Mouse (Mus musculus) 3134 (cell line): ENCODE data around the gene Crat.
A peak's percentile ranks its signal among the peaks of the same experiment; 100 is the strongest.

ENCODE experiments used
- DNase-seq: peaks from one replicate; pipeline ENCODE4 v3.0.0-alpha.2; 2011; ENCODE audit warnings: low spot score; ENCODE audit not compliant: insufficient read length; ENCODE audit errors: extremely low read depth

The Crat gene

GRCm38 (mm10) chr2:30408452-30409100 is 7.0 kb downstream of the Crat start:
- DNase-seq, result no peak

- no peak for DNase-seq
Observed at GRCm38 (mm10) chr2:30407778-30408177, 7.8 kb downstream of the Crat start.

- no peak for DNase-seq
Observed at GRCm38 (mm10) chr2:30407221-30407620, 8.4 kb downstream of the Crat start.

- no peak for DNase-seq
Observed at GRCm38 (mm10) chr2:30403870-30404269, 11.7 kb downstream of the Crat start.

GRCm38 (mm10) chr2:30402843-30403242 is 12.8 kb downstream of the Crat start:
- no peak for DNase-seq

GRCm38 (mm10) chr2:30402351-30402826 is 13.2 kb downstream of the Crat start:
- DNase-seq, result no peak

GRCm38 (mm10) chr2:30401581-30401980 is 14.0 kb downstream of the Crat start:
- DNase-seq, result no peak

- DNase-seq, result no peak
Observed at GRCm38 (mm10) chr2:30399191-30400171, 16.1 kb downstream of the Crat start.

GRCm38 (mm10) chr2:30397986-30398512 is 17.6 kb downstream of the Crat start:
- DNase-seq, result no peak

- DNase-seq, result no peak
Observed at GRCm38 (mm10) chr2:30396246-30396645, 19.4 kb downstream of the Crat start.

- no peak for DNase-seq
Observed at GRCm38 (mm10) chr2:30395757-30396156, 19.9 kb downstream of the Crat start.

- no peak for DNase-seq
Observed at GRCm38 (mm10) chr2:30393370-30393656, 22.3 kb downstream of the Crat start.

GRCm38 (mm10) chr2:30392577-30393369 is 22.8 kb downstream of the Crat start:
- DNase-seq, result peak; percentile 87

- DNase-seq, result peak; percentile 98
Observed at GRCm38 (mm10) chr2:30392114-30392576, 23.5 kb downstream of the Crat start, which contains the start of gene Dolpp1. Gene Dolpp1, plus strand, starts transcription at chr2:30392254.

- DNase-seq, result no peak
Observed at GRCm38 (mm10) chr2:30389000-30389399, 26.6 kb downstream of the Crat start.

- DNase-seq, result no peak
Observed at GRCm38 (mm10) chr2:30386913-30387312, 28.7 kb downstream of the Crat start.

- no peak for DNase-seq
Observed at GRCm38 (mm10) chr2:30385591-30385990, 30.0 kb downstream of the Crat start.

- DNase-seq, result no peak
Observed at GRCm38 (mm10) chr2:30384814-30385213, 30.8 kb downstream of the Crat start.

- DNase-seq, result no peak
Observed at GRCm38 (mm10) chr2:30381377-30381725, 34.3 kb downstream of the Crat start.

GRCm38 (mm10) chr2:30380564-30381376 is 34.8 kb downstream of the Crat start:
- no peak for DNase-seq
